Mouse (Mus musculus) right cerebral cortex, adult 18-20 months (tissue): ENCODE data around the gene Rpgrip1.
A peak's percentile ranks its signal among the peaks of the same experiment; 100 is the strongest.

Experiments
- DNase-seq: peaks from one replicate; pipeline ENCODE4 v3.0.0; 2022; ENCODE audit warnings: mixed read lengths

Gene Rpgrip1

GRCm38 (mm10) chr14:52118823-52119608, 8.5 kb downstream of the Rpgrip1 start:
- peak; percentile 37 for DNase-seq

- no peak for DNase-seq
Measured at GRCm38 (mm10) chr14:52120169-52120568, 9.7 kb downstream of the Rpgrip1 start.

GRCm38 (mm10) chr14:52123918-52124317, 13.4 kb downstream of the Rpgrip1 start:
- peak; percentile 65 for DNase-seq

- no peak for DNase-seq
Measured at GRCm38 (mm10) chr14:52124636-52125035, 14.1 kb downstream of the Rpgrip1 start.

GRCm38 (mm10) chr14:52133584-52133983, 23.1 kb downstream of the Rpgrip1 start:
- DNase-seq, result no peak

GRCm38 (mm10) chr14:52140577-52141444, 30.3 kb downstream of the Rpgrip1 start:
- DNase-seq, result no peak

GRCm38 (mm10) chr14:52141445-52142127, 31.1 kb downstream of the Rpgrip1 start:
- no peak for DNase-seq

GRCm38 (mm10) chr14:52144165-52144564, 33.7 kb downstream of the Rpgrip1 start:
- no peak for DNase-seq

GRCm38 (mm10) chr14:52146540-52146939, 36.0 kb downstream of the Rpgrip1 start:
- DNase-seq, result no peak

- no peak for DNase-seq
Measured at GRCm38 (mm10) chr14:52149888-52150287, 39.4 kb downstream of the Rpgrip1 start.

- peak; percentile 39 for DNase-seq
Measured at GRCm38 (mm10) chr14:52152179-52152578, 41.7 kb downstream of the Rpgrip1 start.

- no peak for DNase-seq
Measured at GRCm38 (mm10) chr14:52152613-52153012, 42.1 kb downstream of the Rpgrip1 start.

- no peak for DNase-seq
Measured at GRCm38 (mm10) chr14:52155008-52155407, 44.5 kb downstream of the Rpgrip1 start.

- no peak for DNase-seq
Measured at GRCm38 (mm10) chr14:52160911-52161310, 50.4 kb downstream of the Rpgrip1 start.

GRCm38 (mm10) chr14:52166571-52166970, 56.1 kb downstream of the Rpgrip1 start:
- no peak for DNase-seq

GRCm38 (mm10) chr14:52188788-52189187, 78.3 kb downstream of the Rpgrip1 start:
- no peak for DNase-seq

GRCm38 (mm10) chr14:52189519-52189918, 79.0 kb downstream of the Rpgrip1 start:
- DNase-seq, result no peak

GRCm38 (mm10) chr14:52190740-52191359, 80.3 kb downstream of the Rpgrip1 start:
- DNase-seq, result no peak

- no peak for DNase-seq
Measured at GRCm38 (mm10) chr14:52195691-52196090, 85.2 kb downstream of the Rpgrip1 start.

GRCm38 (mm10) chr14:52196230-52197155, 86.0 kb downstream of the Rpgrip1 start:
- DNase-seq, result peak; percentile 14

GRCm38 (mm10) chr14:52197156-52197878, 86.8 kb downstream of the Rpgrip1 start, which contains the start of gene Supt16:
TSS of gene Supt16 (minus strand) at chr14:52197416.
- DNase-seq, result peak; percentile 83
